Mouse (Mus musculus) natural killer cell, adult 2 months (primary cell): ENCODE results near the gene Olfr298.

Source experiments
- DNase-seq, 2 experiments: peaks; one replicate each; pipeline ENCODE4 v3.0.0; 2022; ENCODE audit warnings: low spot score in 2 of 2

Gene Olfr298

GRCm38 (mm10) chr7:86492384-86492783, at the start of gene Olfr298:
Gene Olfr298 (minus strand): TSS chr7:86492484.
- no peak for DNase-seq

GRCm38 (mm10) chr7:86519668-86520067, 27.4 kb upstream of the Olfr298 start, which contains the start of gene Olfr297:
Gene Olfr297 (plus strand): TSS chr7:86519968.
- DNase-seq: no peak

- no peak for DNase-seq
These were observed 32.7 kb downstream of the Olfr298 start, which contains the start of gene Olfr299 for GRCm38 (mm10) chr7:86459621-86460020. Gene Olfr299 (plus strand): TSS chr7:86459921.
